Mouse (Mus musculus): Measurements from ENCODE around the gene Slc22a6.

DNA sequence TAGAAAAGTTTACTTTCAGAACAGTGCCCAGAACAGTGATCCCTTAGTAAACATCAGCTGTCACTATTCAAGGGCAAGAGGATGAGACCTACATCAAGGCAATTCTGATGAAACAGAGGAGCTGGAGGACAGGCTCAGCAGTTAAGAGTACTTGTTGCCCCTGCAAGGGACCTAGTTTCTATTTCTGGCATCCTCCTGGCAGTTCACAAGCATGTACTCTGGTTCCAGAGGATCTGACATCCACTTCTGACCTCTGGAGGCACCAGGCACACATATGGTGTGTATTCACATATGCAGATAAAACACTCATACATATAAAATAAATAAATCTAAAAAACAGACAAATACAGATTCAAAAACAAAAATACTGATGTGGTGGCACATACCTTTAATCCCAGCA lies 15.9 kb upstream of the Slc22a6 start:
- TF ChIP-seq SMC3 (IDR thresholded peaks at IDR 0.05; ENCODE audit: low read depth, low read length), result no peak
- no peak for TF ChIP-seq ZNF384 (IDR thresholded peaks at IDR 0.05; ENCODE audit: low read depth, low read length)
- no peak for TF ChIP-seq CTCF (conservative IDR thresholded peaks at IDR 0.05 in 1 of 2, IDR thresholded peaks at IDR 0.05 in 1 of 2; ENCODE audit: low read depth in 2 of 2, low read length in 2 of 2)
- TF ChIP-seq POLR2A (IDR thresholded peaks at IDR 0.05; ENCODE audit: low read depth, low read length), result no peak
- TF ChIP-seq USF1 (IDR thresholded peaks at IDR 0.05; ENCODE audit: low read depth, low read length), result no peak
